Mouse (Mus musculus): Measurements from ENCODE around the gene Krr1.

Gene Krr1

GRCm38 (mm10) chr10:111972542-111973361 lies at the start of gene Krr1:
Gene Krr1 (plus strand): TSS chr10:111972664.
- DNase-seq (ENCODE audit: inconsistent age in 2 of 2, low spot score in 1 of 2), result peak; percentile 91 to 97

GRCm38 (mm10) chr10:111923503-111924135 lies 48.8 kb upstream of the Krr1 start:
- no peak for DNase-seq (ENCODE audit: inconsistent age in 2 of 2, low spot score in 1 of 2)

GRCm38 (mm10) chr10:111924141-111924540 lies 48.3 kb upstream of the Krr1 start:
- DNase-seq (ENCODE audit: inconsistent age in 2 of 2, low spot score in 1 of 2), result no peak

GRCm38 (mm10) chr10:111924716-111925488 lies 47.6 kb upstream of the Krr1 start:
- DNase-seq (ENCODE audit: inconsistent age in 2 of 2, low spot score in 1 of 2), result no peak

- DNase-seq (ENCODE audit: inconsistent age in 2 of 2, low spot score in 1 of 2), result peak; percentile 86 to 97
These were observed 47.0 kb upstream of the Krr1 start for GRCm38 (mm10) chr10:111925489-111925860.

- peak in 1 of 2 experiments; percentile 34 for DNase-seq (ENCODE audit: inconsistent age in 2 of 2, low spot score in 1 of 2)
These were observed 39.7 kb upstream of the Krr1 start for GRCm38 (mm10) chr10:111932621-111933345.

- peak in 1 of 2 experiments; percentile 54 for DNase-seq (ENCODE audit: inconsistent age in 2 of 2, low spot score in 1 of 2)
These were observed 37.3 kb upstream of the Krr1 start for GRCm38 (mm10) chr10:111935207-111935606.

GRCm38 (mm10) chr10:111936021-111936420 lies 36.4 kb upstream of the Krr1 start:
- no peak for DNase-seq (ENCODE audit: inconsistent age in 2 of 2, low spot score in 1 of 2)

- peak; percentile 30 to 79 for DNase-seq (ENCODE audit: inconsistent age in 2 of 2, low spot score in 1 of 2)
These were observed 35.8 kb upstream of the Krr1 start for GRCm38 (mm10) chr10:111936491-111937145.

GRCm38 (mm10) chr10:111937146-111937534 lies 35.3 kb upstream of the Krr1 start:
- no peak for DNase-seq (ENCODE audit: inconsistent age in 2 of 2, low spot score in 1 of 2)

GRCm38 (mm10) chr10:111943026-111943425 lies 29.4 kb upstream of the Krr1 start:
- no peak for DNase-seq (ENCODE audit: inconsistent age in 2 of 2, low spot score in 1 of 2)

- DNase-seq (ENCODE audit: inconsistent age in 2 of 2, low spot score in 1 of 2), result no peak
These were observed 26.9 kb upstream of the Krr1 start for GRCm38 (mm10) chr10:111945563-111945962.

- no peak for DNase-seq (ENCODE audit: inconsistent age in 2 of 2, low spot score in 1 of 2)
These were observed 24.4 kb upstream of the Krr1 start for GRCm38 (mm10) chr10:111948041-111948440.

- DNase-seq (ENCODE audit: inconsistent age in 2 of 2, low spot score in 1 of 2), result no peak
These were observed 23.5 kb upstream of the Krr1 start for GRCm38 (mm10) chr10:111949008-111949407.

GRCm38 (mm10) chr10:111955836-111956235 lies 16.6 kb upstream of the Krr1 start:
- no peak for DNase-seq (ENCODE audit: inconsistent age in 2 of 2, low spot score in 1 of 2)

- peak; percentile 51 to 88 for DNase-seq (ENCODE audit: inconsistent age in 2 of 2, low spot score in 1 of 2)
These were observed 15.0 kb upstream of the Krr1 start for GRCm38 (mm10) chr10:111957271-111958045.

GRCm38 (mm10) chr10:111958046-111958421 lies 14.4 kb upstream of the Krr1 start:
- DNase-seq (ENCODE audit: inconsistent age in 2 of 2, low spot score in 1 of 2), result no peak

GRCm38 (mm10) chr10:111959353-111959752 lies 13.1 kb upstream of the Krr1 start:
- DNase-seq (ENCODE audit: inconsistent age in 2 of 2, low spot score in 1 of 2), result no peak

GRCm38 (mm10) chr10:111960459-111960858 lies 12.0 kb upstream of the Krr1 start:
- no peak for DNase-seq (ENCODE audit: inconsistent age in 2 of 2, low spot score in 1 of 2)

GRCm38 (mm10) chr10:111966394-111966793 lies 6.1 kb upstream of the Krr1 start:
- peak in 1 of 2 experiments; percentile 52 for DNase-seq (ENCODE audit: inconsistent age in 2 of 2, low spot score in 1 of 2)

Measured in adrenal gland, adult (tissue).